Mouse (Mus musculus) CH12.LX (cell line): ENCODE measurements around the gene A830031A19Rik.

Source experiments
- MAFK ChIP-seq: IDR thresholded peaks from 2 replicates; pipeline ENCODE4 v1.6.1; 2011; ENCODE audit warnings: low read length, improper control_type of control experiment; ENCODE audit not compliant: insufficient replicate concordance
- ZNF384 ChIP-seq: IDR thresholded peaks from 2 replicates; pipeline ENCODE4 v1.6.1; 2012; ENCODE audit warnings: low read depth, low read length, improper control_type of control experiment, inconsistent platforms

DNA sequence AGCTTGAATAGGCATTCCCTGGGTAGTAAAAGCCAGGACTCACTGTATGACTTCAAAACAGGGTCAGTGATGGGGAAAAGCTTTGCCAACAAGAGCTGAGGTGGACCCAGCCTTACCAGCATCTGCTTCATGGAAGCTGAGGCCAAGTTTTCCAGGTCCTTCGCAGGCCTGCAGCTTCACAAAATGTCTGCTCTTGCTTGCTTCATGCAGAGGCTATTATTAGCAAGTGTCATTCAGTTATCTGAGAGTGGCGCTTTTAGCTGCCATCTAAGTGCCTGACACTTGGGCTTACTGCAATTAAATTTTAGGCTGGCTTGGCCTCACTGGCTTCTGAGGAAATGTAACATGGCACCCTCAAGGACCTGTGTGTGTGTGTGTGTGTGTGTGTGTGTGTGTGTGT, 35.3 kb upstream of the A830031A19Rik start:
- TF ChIP-seq MAFK: no peak
- no peak for TF ChIP-seq ZNF384
